Mouse (Mus musculus) embryonic facial prominence, embryonic 11.5 days (tissue): Measurements from ENCODE around the gene Nacc1. TPM values are rescaled to one million over a fixed set of nuclear protein-coding genes. Genes with fewer than 3 reads are reported as not detected.

Experiments used
- ATAC-seq: fragments of 200-750 bp; cut with Nextera tagmentation; replicated peaks from 2 replicates; pipeline ENCODE4 v1.8.0; 2017; ENCODE audit warnings: low read depth; ENCODE audit not compliant: insufficient number of reproducible peaks, low FRiP score, low TSS enrichment
- DNase-seq: peaks from one replicate; pipeline ENCODE4 v3.0.0-alpha.2; 2015; ENCODE audit warnings: low spot score
- H3K27ac ChIP-seq: fragments of 300-500 bp; sonication (generic); replicated peaks from 2 replicates; pipeline ENCODE4 v1.5.1; 2014; ENCODE audit warnings: mild to moderate bottlenecking, low read depth, low read length, control low read depth
- H3K27me3 ChIP-seq: fragments of 300-500 bp; sonication (generic); 2 replicates; pipeline ENCODE4 v1.6.1; 2014; ENCODE audit warnings: mild to moderate bottlenecking, low read length, moderate library complexity, mixed read lengths; ENCODE audit not compliant: control insufficient read depth, insufficient read depth
- H3K36me3 ChIP-seq: fragments of 300-500 bp; sonication (generic); replicated peaks from 2 replicates; pipeline ENCODE4 v1.6.1; 2014; ENCODE audit warnings: low read depth, mild to moderate bottlenecking, low read length, moderate library complexity, mixed read lengths; ENCODE audit not compliant: control insufficient read depth, insufficient read depth
- H3K4me1 ChIP-seq: fragments of 300-500 bp; sonication (generic); 2 replicates; pipeline ENCODE4 v1.6.1; 2014; ENCODE audit warnings: low read length, mixed read lengths; ENCODE audit not compliant: control insufficient read depth, insufficient read depth
- H3K4me2 ChIP-seq: fragments of 300-500 bp; sonication (generic); 2 replicates; pipeline ENCODE4 v1.6.1; 2014; ENCODE audit warnings: low read depth, mild to moderate bottlenecking, control low read depth, low read length, moderate library complexity
- H3K4me3 ChIP-seq: fragments of 300-500 bp; sonication (generic); 2 replicates; pipeline ENCODE4 v1.5.1; 2014; ENCODE audit warnings: low read depth, low read length, control low read depth
- H3K9ac ChIP-seq: fragments of 300-500 bp; sonication (generic); replicated peaks from 2 replicates; pipeline ENCODE4 v1.6.1; 2014; ENCODE audit warnings: mild to moderate bottlenecking, control low read depth, low read length
- H3K9me3 ChIP-seq: fragments of 300-500 bp; sonication (generic); replicated peaks from 2 replicates; pipeline ENCODE4 v1.6.1; 2016; ENCODE audit warnings: mild to moderate bottlenecking, low read length, inconsistent platforms, mixed read lengths; ENCODE audit not compliant: control insufficient read depth
- WGBS: fragments of 180-500 bp; shearing (Covaris S2); extraction: QIAGEN DNeasy Blood & Tissue Kit; methylation state at CpG from one replicate; pipeline ENCODE4 v1.1.7; 2014; 5-methylcytosine and 5-hydroxymethylcytosine counted together
- polyA plus RNA-seq: library from polyadenylated mRNA; unstranded; fragments of >200 nt; fragmentation: Nextera tagmentation; extraction: Ambion mirVana; gene quantifications from 2 replicates; pipeline ENCODE4 v1.2.1, GENCODE M21; 2014

Nacc1 gene
- polyA plus RNA-seq, 1 experiment from 2014 or later: 21.0 TPM

DNA sequence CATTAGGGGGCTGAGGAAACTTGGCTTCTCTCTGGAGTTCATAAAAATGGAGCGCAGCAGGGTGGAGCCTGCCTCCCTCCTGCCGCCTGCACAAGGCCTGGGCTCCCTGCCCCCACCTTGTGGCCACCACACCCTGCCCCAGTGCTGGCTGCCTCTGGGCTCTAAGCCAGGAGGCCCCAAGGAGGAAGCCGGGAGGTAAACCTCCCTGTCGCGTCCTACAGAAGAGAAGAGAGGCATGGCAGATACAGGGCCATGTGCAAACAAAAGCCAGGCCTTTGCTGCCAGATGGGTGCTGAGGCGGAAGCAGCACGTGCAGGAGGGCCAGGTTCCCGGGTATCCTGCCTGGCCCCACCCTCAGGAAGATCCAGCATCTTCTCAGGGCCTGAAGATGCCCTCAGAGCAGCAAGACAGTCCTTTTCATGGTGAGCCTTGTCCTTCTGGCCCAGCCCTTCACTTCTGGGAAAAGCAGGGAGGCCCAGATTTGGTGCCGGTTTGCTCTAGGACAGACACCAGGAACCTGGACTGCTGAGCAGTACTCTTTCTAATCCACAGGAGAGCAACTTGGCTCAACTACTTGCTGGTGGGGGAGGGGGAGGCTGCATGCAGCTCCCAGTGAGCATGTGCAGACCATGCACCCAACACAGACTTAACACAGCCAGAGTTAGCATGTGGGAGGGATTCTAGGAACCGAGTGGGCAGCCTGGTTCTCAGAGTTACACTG is 35.3 kb upstream of the Nacc1 start, which contains the start of gene G430095P16Rik:
Gene G430095P16Rik, plus strand, starts transcription at position 158 of the 721 bp plus-strand sequence.
- H3K9ac ChIP-seq: peak within 1 kb of the TSS; percentile 64
- H3K27ac ChIP-seq: peak within 1 kb of the TSS; percentile 95
- H3K36me3 ChIP-seq: no peaks in the 10 kb centered on the region
- H3K4me2 ChIP-seq: peak within 1 kb of the TSS; percentile 39
- H3K4me3 ChIP-seq: peak within 1 kb of the TSS; percentile 17
- peak; percentile 88 for ATAC-seq
- WGBS: 16% methylated on average over 10 of the region's 10 CpGs
- no peaks in the 10 kb centered on the region for H3K9me3 ChIP-seq
- H3K27me3 ChIP-seq: peaks cover 16% of the 10 kb centered on the region
- peaks cover 31% of the 10 kb centered on the region for H3K4me1 ChIP-seq
- DNase-seq: peak; percentile 88

DNA sequence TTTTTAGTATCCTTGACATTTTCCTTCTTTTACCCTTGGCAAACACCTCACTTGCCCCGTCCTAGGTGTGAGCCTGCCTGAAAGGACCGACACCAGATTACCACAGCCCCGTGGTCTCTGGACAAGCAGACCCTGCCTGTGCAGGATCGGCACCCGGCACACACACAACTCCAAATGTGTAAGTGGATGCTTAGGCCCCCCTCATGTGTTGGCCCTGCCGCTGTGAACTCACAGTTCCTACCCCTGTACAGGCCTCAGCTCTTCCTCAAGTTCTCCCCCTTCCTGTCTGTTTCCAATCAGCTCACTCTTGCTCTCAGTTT is 34.8 kb upstream of the Nacc1 start:
- Histone ChIP-seq H3K9ac (0 out of 2 replicates have a peak overlapping the region, but pooled peaks have one; percentile 0), H3K27ac (peak overlapping the region; percentile 95), H3K9me3 (no peaks in the 10 kb centered on the region), H3K4me1 (peaks cover 31% of the 10 kb centered on the region), H3K4me3 (no peak overlapping the region), H3K4me2 (no peak overlapping the region), H3K27me3 (peaks cover 20% of the 10 kb centered on the region), H3K36me3 (no peaks in the 10 kb centered on the region)
- DNase-seq (no peak), ATAC-seq (peak; percentile 63)
- WGBS: 44% methylated on average over 6 of the region's 6 CpGs

DNA sequence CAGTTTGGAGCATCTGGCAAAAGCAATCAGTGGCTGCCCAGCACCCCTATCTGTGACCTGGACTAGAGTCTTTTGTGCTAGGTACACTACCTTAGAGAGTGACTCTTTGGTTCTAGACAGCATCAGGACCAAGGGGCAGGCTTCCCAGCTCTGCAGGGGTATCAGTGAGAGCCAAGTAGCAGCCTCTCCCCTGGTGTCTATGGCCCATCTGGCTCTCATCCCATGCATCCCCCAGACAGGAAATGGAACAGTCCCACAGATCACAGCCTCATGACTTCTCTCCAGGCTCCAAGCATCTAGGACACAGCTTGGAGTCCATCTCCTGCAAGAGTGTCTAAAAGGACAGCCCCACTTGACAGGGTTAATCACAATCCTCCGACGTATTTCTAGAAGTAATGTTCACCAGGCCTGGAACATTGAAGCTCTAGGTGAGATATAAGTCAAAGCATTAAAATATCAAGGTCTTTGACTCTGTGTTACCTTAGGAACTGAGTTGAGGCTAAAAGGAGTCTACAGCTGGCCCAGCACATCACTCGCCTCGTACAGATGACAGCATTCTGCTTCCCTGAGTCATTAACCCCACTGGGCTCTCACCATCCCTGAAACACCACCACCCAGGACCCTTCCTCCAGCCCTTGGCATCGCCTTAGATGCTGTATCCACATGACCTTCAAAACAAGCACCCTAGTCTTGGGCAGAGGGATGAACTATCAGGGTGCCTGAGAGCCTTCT is 31.5 kb upstream of the Nacc1 start:
- DNase-seq: no peak
- Histone ChIP-seq H3K27me3 (peaks cover 39% of the 10 kb centered on the region), H3K9me3 (no peaks in the 10 kb centered on the region), H3K9ac (no peak overlapping the region), H3K27ac (no peak overlapping the region), H3K4me3 (no peak overlapping the region), H3K4me1 (peaks cover 26% of the 10 kb centered on the region), H3K4me2 (no peak overlapping the region), H3K36me3 (no peaks in the 10 kb centered on the region)
- ATAC-seq: no peak
- WGBS: 84% methylated on average over 5 of the region's 5 CpGs

DNA sequence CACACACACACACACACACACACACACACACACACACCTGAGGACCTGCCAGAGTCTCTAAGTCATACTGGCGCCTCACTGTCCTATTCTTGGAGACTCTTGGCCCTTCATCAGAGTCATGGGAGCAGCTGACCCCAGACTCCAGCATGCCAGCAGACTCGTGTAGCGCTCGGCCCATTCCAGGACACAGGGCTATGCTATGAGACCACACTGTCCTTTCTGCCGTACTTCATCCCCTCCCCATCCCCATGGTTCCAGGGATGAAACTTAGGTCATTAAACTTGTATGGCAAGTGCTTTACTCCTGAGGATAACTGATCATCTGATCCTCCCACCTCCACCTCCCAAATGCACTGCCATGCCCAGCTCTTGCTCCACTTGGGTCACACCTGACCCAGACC is 30.8 kb upstream of the Nacc1 start:
- no peak overlapping the region for H3K4me2 ChIP-seq
- ATAC-seq (no peak), DNase-seq (no peak)
- 86% methylated on average over 5 of the region's 5 CpGs for WGBS
- H3K27ac ChIP-seq: no peak overlapping the region
- H3K9ac ChIP-seq: no peak overlapping the region
- peaks cover 25% of the 10 kb centered on the region for H3K4me1 ChIP-seq
- no peaks in the 10 kb centered on the region for H3K36me3 ChIP-seq
- no peaks in the 10 kb centered on the region for H3K9me3 ChIP-seq
- H3K4me3 ChIP-seq: no peak overlapping the region
- H3K27me3 ChIP-seq: peaks cover 41% of the 10 kb centered on the region

DNA sequence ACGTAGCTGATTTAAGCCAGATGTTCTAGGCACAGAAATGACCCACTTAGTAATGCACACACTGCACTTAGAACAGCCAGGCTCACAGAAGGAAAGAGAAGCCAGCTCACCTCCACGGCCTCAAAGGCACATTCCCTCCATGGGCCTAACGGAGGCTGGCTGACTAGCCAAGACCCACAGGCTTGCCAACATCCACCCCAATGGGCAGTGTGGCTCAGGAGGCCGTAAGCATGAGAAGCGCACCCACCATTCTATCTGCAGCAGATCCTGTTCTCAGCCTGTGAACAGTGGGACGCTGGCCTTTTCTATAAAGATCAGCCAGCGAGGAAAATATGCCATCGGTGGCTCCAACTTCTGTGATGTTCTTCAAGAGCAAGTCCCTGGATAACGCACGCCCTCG is 29.1 kb upstream of the Nacc1 start:
- H3K9me3 ChIP-seq: no peaks in the 10 kb centered on the region
- H3K27ac ChIP-seq: 0 out of 2 replicates have a peak overlapping the region, but pooled peaks have one; percentile 4
- DNase-seq (peak; percentile 72), ATAC-seq (no peak)
- peaks cover 22% of the 10 kb centered on the region for H3K4me1 ChIP-seq
- no peaks in the 10 kb centered on the region for H3K36me3 ChIP-seq
- H3K27me3 ChIP-seq: peaks cover 45% of the 10 kb centered on the region
- H3K4me2 ChIP-seq: no peak overlapping the region
- H3K9ac ChIP-seq: no peak overlapping the region
- WGBS: 77% methylated on average over 11 of the region's 11 CpGs
- no peak overlapping the region for H3K4me3 ChIP-seq

DNA sequence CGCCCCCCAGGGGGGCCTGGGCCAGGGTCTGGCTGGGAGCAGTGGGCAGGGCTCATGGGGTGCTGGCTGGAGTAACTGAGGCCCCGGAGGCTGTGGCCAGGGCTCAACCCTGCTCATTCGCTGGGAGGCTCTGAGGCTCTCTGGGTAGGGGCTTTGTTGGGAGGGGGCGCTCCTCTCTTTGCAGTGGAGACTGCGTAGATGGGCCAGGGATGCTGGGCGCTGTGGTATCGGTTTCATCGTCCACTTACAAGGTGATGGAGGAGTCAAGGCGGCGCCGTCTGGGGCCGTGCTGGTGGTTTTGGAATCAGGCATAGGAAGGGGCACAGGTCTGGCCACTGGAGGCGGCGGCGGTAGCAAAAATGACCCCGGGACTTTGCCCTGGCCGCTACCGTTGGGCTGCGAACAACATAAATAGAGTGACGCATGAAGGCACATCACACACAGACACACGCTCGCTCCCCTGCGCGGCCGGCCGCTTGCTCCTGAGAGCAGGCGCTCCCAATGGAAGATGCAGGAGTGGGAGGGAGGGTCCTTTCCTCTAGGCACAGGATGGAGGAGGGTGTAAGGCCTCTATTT is 28.3 kb upstream of the Nacc1 start:
- 5% methylated on average over 27 of the region's 27 CpGs for WGBS
- H3K4me1 ChIP-seq: peaks cover 27% of the 10 kb centered on the region
- no peaks in the 10 kb centered on the region for H3K36me3 ChIP-seq
- H3K4me3 ChIP-seq: no peak overlapping the region
- H3K4me2 ChIP-seq: peak overlapping the region; percentile 11; the same call in 1 of the 2 replicates
- ATAC-seq: no peak
- H3K9me3 ChIP-seq: no peaks in the 10 kb centered on the region
- DNase-seq: peak; percentile 52
- no peak overlapping the region for H3K27ac ChIP-seq
- no peak overlapping the region for H3K9ac ChIP-seq
- H3K27me3 ChIP-seq: peaks cover 48% of the 10 kb centered on the region

DNA sequence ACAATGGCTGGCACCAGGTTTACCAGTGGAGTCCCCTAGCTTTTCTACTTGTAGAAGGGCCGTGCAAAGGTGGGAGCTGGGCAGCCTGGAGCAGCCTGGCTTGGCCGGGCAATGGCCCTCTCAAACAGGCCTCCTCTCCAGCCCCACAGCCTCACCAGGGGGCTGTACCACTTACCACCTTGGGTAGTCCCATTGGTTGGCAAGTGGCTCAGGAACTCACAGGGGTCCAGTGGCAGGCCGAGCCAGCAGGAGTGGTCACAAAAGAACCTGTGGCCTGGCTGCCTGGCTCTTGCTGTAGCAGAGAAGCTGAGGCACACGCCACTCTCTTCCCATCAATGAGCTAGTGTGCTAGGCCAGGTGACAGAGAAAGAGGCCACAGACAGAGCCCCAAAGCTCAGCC is 26.5 kb upstream of the Nacc1 start:
- H3K4me3 ChIP-seq: no peak overlapping the region
- ATAC-seq (no peak), DNase-seq (no peak)
- H3K27me3 ChIP-seq: peaks cover 46% of the 10 kb centered on the region
- no peaks in the 10 kb centered on the region for H3K9me3 ChIP-seq
- H3K27ac ChIP-seq: peak overlapping the region; percentile 62; the same call in 1 of the 2 replicates
- H3K4me1 ChIP-seq: peaks cover 27% of the 10 kb centered on the region
- 52% methylated on average over 4 of the region's 4 CpGs for WGBS
- no peak overlapping the region for H3K4me2 ChIP-seq
- H3K36me3 ChIP-seq: no peaks in the 10 kb centered on the region
- H3K9ac ChIP-seq: peak overlapping the region; percentile 18

DNA sequence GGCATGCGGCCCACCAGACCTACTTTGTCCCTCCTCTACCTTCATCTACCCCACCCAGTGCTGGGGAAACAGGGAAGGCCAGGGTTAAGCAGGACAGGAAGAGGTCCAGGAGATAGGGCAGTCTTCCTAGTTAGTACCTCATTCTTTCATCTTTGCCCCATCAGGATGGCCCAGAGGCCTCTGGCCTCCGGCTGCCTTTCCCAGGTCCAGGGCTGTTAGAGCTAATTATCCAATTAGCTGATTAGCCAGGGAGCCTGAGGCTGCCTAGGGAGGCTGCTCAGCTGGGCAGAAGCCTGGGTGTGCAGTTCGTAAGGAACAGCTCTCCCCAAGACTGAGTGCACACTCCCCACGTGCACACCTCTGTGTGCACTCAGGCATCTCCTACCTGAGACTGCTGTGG is 25.7 kb upstream of the Nacc1 start:
- Histone ChIP-seq H3K4me3 (no peak overlapping the region), H3K9me3 (no peaks in the 10 kb centered on the region), H3K4me1 (peaks cover 31% of the 10 kb centered on the region), H3K4me2 (no peak overlapping the region), H3K36me3 (no peaks in the 10 kb centered on the region), H3K27ac (peak overlapping the region; percentile 84), H3K9ac (peak overlapping the region; percentile 34), H3K27me3 (peaks cover 49% of the 10 kb centered on the region)
- 30% methylated on average over 4 of the region's 4 CpGs for WGBS
- ATAC-seq: no peak
- DNase-seq: no peak
